Mouse (Mus musculus) CH12.LX (cell line): ENCODE results near the gene Prkn.

Experiments used
- CHD1 ChIP-seq: IDR thresholded peaks from 2 replicates; pipeline ENCODE4 v1.6.1; 2012; ENCODE audit warnings: low read depth, low read length, improper control_type of control experiment, inconsistent platforms
- CTCF ChIP-seq, 2 experiments: IDR thresholded peaks in 1 of 2; conservative IDR thresholded peaks in 1 of 2; 2 replicates each; pipeline ENCODE4 v1.5.1; 2011 to 2012; ENCODE audit warnings: low read depth in 2 of 2, low read length in 2 of 2, improper control_type of control experiment in 1 of 2, inconsistent platforms in 1 of 2, mild to moderate bottlenecking in 1 of 2, moderate library complexity in 1 of 2
- EP300 ChIP-seq: IDR thresholded peaks from 2 replicates; pipeline ENCODE4 v1.6.1; 2011; ENCODE audit warnings: low read length, improper control_type of control experiment
- MAX ChIP-seq: IDR thresholded peaks from 2 replicates; pipeline ENCODE4 v1.6.1; 2011; ENCODE audit warnings: low read length, improper control_type of control experiment
- MYC ChIP-seq: IDR thresholded peaks from 2 replicates; pipeline ENCODE4 v1.6.1; 2011; ENCODE audit warnings: low read depth, mild to moderate bottlenecking, improper control_type of control experiment, low read length
- POLR2A ChIP-seq: IDR thresholded peaks from 2 replicates; pipeline ENCODE4 v1.6.1; 2011; ENCODE audit warnings: low read depth, mild to moderate bottlenecking, improper control_type of control experiment, low read length
- POLR2AphosphoS2 ChIP-seq: IDR thresholded peaks from 2 replicates; pipeline ENCODE4 v1.6.1; 2011; ENCODE audit warnings: low read depth, low read length, improper control_type of control experiment
- TBP ChIP-seq: conservative IDR thresholded peaks from 2 replicates; pipeline ENCODE4 v1.6.1; 2011; ENCODE audit warnings: low read depth, low read length, improper control_type of control experiment
- USF1 ChIP-seq: IDR thresholded peaks from 2 replicates; pipeline ENCODE4 v1.6.1; 2014; ENCODE audit warnings: low read depth, mild to moderate bottlenecking, inconsistent platforms, low read length, improper control_type of control experiment
- USF2 ChIP-seq: conservative IDR thresholded peaks from 2 replicates; pipeline ENCODE4 v1.6.1; 2011; ENCODE audit warnings: low read depth, low read length, improper control_type of control experiment

GRCm38 (mm10) chr17:11955317-11955716, 1115.1 kb downstream of the Prkn start:
- TF ChIP-seq CTCF (conservative IDR thresholded peaks at IDR 0.05 in 1 of 2, IDR thresholded peaks at IDR 0.05 in 1 of 2; ENCODE audit: low read depth in 2 of 2, low read length in 2 of 2) (no peak), TBP (no peak), POLR2A (no peak), USF2 (no peak), POLR2AphosphoS2 (no peak), EP300 (no peak), CHD1 (no peak), USF1 (no peak), MAX (no peak), MYC (no peak)
